In the genomic region with DNA sequence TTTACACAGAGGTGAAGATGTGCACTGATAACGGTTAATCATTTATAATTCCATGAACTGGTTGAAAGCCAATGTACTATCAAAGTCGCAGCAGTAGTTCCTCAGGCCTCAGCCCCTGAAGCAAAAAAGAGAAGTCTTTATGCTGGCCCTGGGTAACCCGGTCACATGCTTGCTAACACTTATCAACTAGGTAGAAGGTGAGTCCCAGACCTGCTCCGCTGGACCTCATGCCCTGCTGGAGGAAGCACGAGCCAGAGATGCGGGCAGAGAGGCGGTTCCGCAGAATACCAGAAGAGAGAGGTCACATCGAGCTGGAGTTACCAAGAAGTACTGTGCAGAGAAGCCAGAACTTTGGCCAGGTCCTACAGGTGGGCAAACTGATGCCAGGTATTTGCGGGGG, we compare ENCODE assay signal across 22 mouse cellular contexts.
DNase-seq lines count a peak whose midpoint lies in the region; ATAC-seq lines count a peak whose summit lies in the region.
"Had no signal": no experiment of that assay in that cellular context is flagged by ENCODE, and none has a peak within 500 bp of the region (broad histone marks: within the 10 kb centered on the region; RNA-seq: fewer than 3 reads in every experiment).

No protein-coding gene starts in this region.

- H3K4me1 ChIP-seq in hindbrain, embryonic 14.5 days (replicated peaks; ENCODE audit: control insufficient read depth, insufficient read depth, low read length), result peaks cover 11% of the 10 kb centered on the region
- no peaks in the 10 kb centered on the region for H3K4me1 ChIP-seq in hindbrain, embryonic 11.5 days (replicated peaks; ENCODE audit: control insufficient read depth, insufficient read depth, low read length)
- H3K4me1 ChIP-seq in kidney, embryonic 15.5 days, result peaks cover 18% of the 10 kb centered on the region

- 0 out of 2 replicates have a peak, but pooled peaks have one; percentile 38 for ATAC-seq in hindbrain, embryonic 14.5 days (ENCODE audit: low FRiP score)
- ATAC-seq in hindbrain, embryonic 11.5 days (ENCODE audit: low FRiP score), result no peak
- peak; percentile 78 for ATAC-seq in kidney, embryonic 15.5 days (replicated peaks; ENCODE audit: low FRiP score)
- ATAC-seq: CD4-positive, CD25-positive, alpha-beta regulatory T cell, adult 4 months; forebrain, embryonic 16.5 days had no signal

- no peaks in the 10 kb centered on the region for H3K27me3 ChIP-seq in hindbrain, embryonic 14.5 days (ENCODE audit: control insufficient read depth, insufficient read depth, low read length)
- H3K27me3 ChIP-seq in hindbrain, embryonic 11.5 days (ENCODE audit: control insufficient read depth, insufficient read depth, low read length), result no peaks in the 10 kb centered on the region
- H3K27me3 ChIP-seq in kidney, embryonic 15.5 days, result no peaks in the 10 kb centered on the region
- H3K27me3 ChIP-seq: embryonic facial prominence, embryonic 12.5 days; hindbrain, embryonic 13.5 days had no signal

- WGBS in hindbrain, embryonic 14.5 days, result 93% methylated on average over 10 of the region's 10 CpGs
- WGBS in hindbrain, embryonic 11.5 days, result 96% methylated on average over 10 of the region's 10 CpGs
- 80% methylated on average over 10 of the region's 10 CpGs for WGBS in kidney, embryonic 15.5 days

- H3K27ac ChIP-seq in hindbrain, embryonic 14.5 days, result no peak overlapping the region
- no peak overlapping the region for H3K27ac ChIP-seq in hindbrain, embryonic 11.5 days (ENCODE audit: low read depth, low read length)
- H3K27ac ChIP-seq in kidney, embryonic 15.5 days, result no peak overlapping the region
- H3K27ac ChIP-seq: embryonic facial prominence, embryonic 12.5 days; heart, embryonic 10.5 days; hindbrain, embryonic 13.5 days had no signal

- H3K9me3 ChIP-seq in hindbrain, embryonic 14.5 days (ENCODE audit: control insufficient read depth, low read length), result no peaks in the 10 kb centered on the region
- H3K9me3 ChIP-seq in hindbrain, embryonic 11.5 days (ENCODE audit: control insufficient read depth, low read length), result no peaks in the 10 kb centered on the region
- no peaks in the 10 kb centered on the region for H3K9me3 ChIP-seq in kidney, embryonic 15.5 days (replicated peaks)
- H3K9me3 ChIP-seq: embryonic facial prominence, embryonic 12.5 days; G1E; heart, embryonic 10.5 days; hindbrain, embryonic 13.5 days had no signal

- no peak overlapping the region for H3K4me3 ChIP-seq in hindbrain, embryonic 14.5 days (replicated peaks; ENCODE audit: low read length)
- no peak overlapping the region for H3K4me3 ChIP-seq in hindbrain, embryonic 11.5 days (ENCODE audit: low read depth, low read length)
- H3K4me3 ChIP-seq in kidney, embryonic 15.5 days (replicated peaks), result no peak overlapping the region
- H3K4me3 ChIP-seq: embryonic facial prominence, embryonic 12.5 days; heart, embryonic 10.5 days; hindbrain, embryonic 13.5 days had no signal

- H3K9ac ChIP-seq in hindbrain, embryonic 14.5 days, result no peak overlapping the region
- H3K9ac ChIP-seq in hindbrain, embryonic 11.5 days (ENCODE audit: low read depth, low read length), result no peak overlapping the region
- no peak overlapping the region for H3K9ac ChIP-seq in kidney, embryonic 15.5 days
- H3K9ac ChIP-seq: embryonic facial prominence, embryonic 12.5 days; hindbrain, embryonic 13.5 days had no signal

- no peak overlapping the region for H3K4me2 ChIP-seq in hindbrain, embryonic 14.5 days (replicated peaks)
- no peak overlapping the region for H3K4me2 ChIP-seq in hindbrain, embryonic 11.5 days (replicated peaks; ENCODE audit: low read depth, low read length)
- no peak overlapping the region for H3K4me2 ChIP-seq in kidney, embryonic 15.5 days
- H3K4me2 ChIP-seq: embryonic facial prominence, embryonic 12.5 days; hindbrain, embryonic 13.5 days had no signal

- no peak for DNase-seq in hindbrain, embryonic 14.5 days (ENCODE audit: low spot score)
- DNase-seq in hindbrain, embryonic 11.5 days (ENCODE audit: low spot score), result no peak
- DNase-seq in kidney, adult 9 months, result no peak
- DNase-seq in urinary bladder, postnatal 14 days (ENCODE audit: low spot score), result peak; percentile 46
- no peak for DNase-seq in urinary bladder, postnatal 4 days (ENCODE audit: low spot score in 2 of 2)
- no peak for DNase-seq in adrenal gland, postnatal 25 days
- DNase-seq: adrenal gland, adult 8-10 months; B cell, adult 2 months; cerebellum, adult 11-12 months; cerebellum, adult 9-10 months; cerebellum, postnatal 25 days; gastrocnemius, postnatal 10 days; heart, adult 18-20 months; heart, postnatal 10 days; heart, postnatal 4 days had no signal

- no peaks in the 10 kb centered on the region for H3K36me3 ChIP-seq in hindbrain, embryonic 14.5 days (replicated peaks; ENCODE audit: control insufficient read depth, insufficient read depth)
- no peaks in the 10 kb centered on the region for H3K36me3 ChIP-seq in hindbrain, embryonic 11.5 days (ENCODE audit: control insufficient read depth, insufficient read depth, low read length)
- H3K36me3 ChIP-seq in kidney, embryonic 15.5 days, result no peaks in the 10 kb centered on the region
- H3K36me3 ChIP-seq: embryonic facial prominence, embryonic 12.5 days; G1E; heart, embryonic 10.5 days had no signal
